Mouse (Mus musculus): Measurements from ENCODE around the gene Pcsk1n.

DNA sequence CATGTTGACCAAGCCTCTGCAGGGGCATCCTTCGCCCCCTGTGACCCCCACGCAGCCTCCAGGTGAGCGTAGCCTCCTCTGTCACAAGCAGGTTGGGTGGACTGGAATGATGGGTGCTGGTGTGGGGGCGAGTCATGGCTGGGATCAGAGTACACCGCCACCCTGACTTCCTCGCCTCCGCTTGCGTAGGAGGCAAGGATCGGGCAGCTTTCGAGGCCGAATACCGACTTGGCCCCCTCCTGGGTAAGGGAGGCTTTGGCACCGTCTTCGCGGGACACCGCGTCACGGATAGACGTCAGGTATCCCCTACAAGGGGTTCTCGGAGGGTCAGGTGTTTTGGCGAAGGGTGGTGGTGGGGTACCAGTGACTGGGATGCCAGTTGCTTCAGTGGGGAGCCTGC is 41.1 kb upstream of the Pcsk1n start:
- no peak for TF ChIP-seq CTCF (IDR thresholded peaks at IDR 0.05; ENCODE audit: borderline replicate concordance, extremely low read depth, insufficient read depth, insufficient read length)
- TF ChIP-seq POLR2A (IDR thresholded peaks at IDR 0.05; ENCODE audit: borderline replicate concordance, extremely low read depth, insufficient read depth, insufficient read length, poor library complexity, severe bottlenecking) = no peak
